Mouse (Mus musculus): ENCODE results near the gene Ttc30a2. TPM values are rescaled to one million over a fixed set of nuclear protein-coding genes. Genes with fewer than 3 reads are reported as not detected.
A peak's percentile ranks its signal among the peaks of the same experiment; 100 is the strongest.
"Not testable (repeated sequence)": the region's sequence is repeated elsewhere in the genome, so short reads cannot be mapped to it uniquely, and the experiment has no call there.

Ttc30a2 gene
- under 1 TPM in 1 of 2 experiments, not detected in 1; 0.41 TPM for total RNA-seq (2021)
- long read RNA-seq, experiment 1, result 0 reads
- long read RNA-seq, experiment 2, partial matches to known transcripts, result 0 of 1 reads
- long read RNA-seq, experiment 2, other reads (novel, unspliced or antisense), result 0 of 1 reads

GRCm38 (mm10) chr2:75977752-75978368 is at the start of gene Ttc30a2:
Ttc30a2 (minus strand) TSS chr2:75978170.
- not testable (repeated sequence) for DNase-seq (ENCODE audit: low spot score in 2 of 2)

GRCm38 (mm10) chr2:76016890-76017289 is 38.9 kb upstream of the Ttc30a2 start:
- DNase-seq (ENCODE audit: low spot score in 2 of 2), result peak in 1 of 2 experiments; percentile 11

- no peak for DNase-seq (ENCODE audit: low spot score in 2 of 2)
These were observed 38.2 kb upstream of the Ttc30a2 start for GRCm38 (mm10) chr2:76016136-76016535.

- DNase-seq (ENCODE audit: low spot score in 2 of 2), result no peak
These were observed 37.5 kb upstream of the Ttc30a2 start for GRCm38 (mm10) chr2:76015460-76015859.

- DNase-seq (ENCODE audit: low spot score in 2 of 2), result no peak
These were observed 36.7 kb upstream of the Ttc30a2 start for GRCm38 (mm10) chr2:76014659-76015058.

GRCm38 (mm10) chr2:76006194-76006593 is 28.2 kb upstream of the Ttc30a2 start:
- DNase-seq (ENCODE audit: low spot score in 2 of 2), result no peak

GRCm38 (mm10) chr2:76002899-76003298 is 24.9 kb upstream of the Ttc30a2 start:
- DNase-seq (ENCODE audit: low spot score in 2 of 2), result no peak

GRCm38 (mm10) chr2:76001392-76001791 is 23.4 kb upstream of the Ttc30a2 start:
- DNase-seq (ENCODE audit: low spot score in 2 of 2), result peak; percentile 50 to 53

- no peak for DNase-seq (ENCODE audit: low spot score in 2 of 2)
These were observed 21.7 kb upstream of the Ttc30a2 start for GRCm38 (mm10) chr2:75999636-76000035.

GRCm38 (mm10) chr2:75998692-75999091 is 20.7 kb upstream of the Ttc30a2 start:
- peak; percentile 56 to 81 for DNase-seq (ENCODE audit: low spot score in 2 of 2)

GRCm38 (mm10) chr2:75997726-75998125 is 19.8 kb upstream of the Ttc30a2 start:
- no peak for DNase-seq (ENCODE audit: low spot score in 2 of 2)

GRCm38 (mm10) chr2:75994841-75995240 is 16.9 kb upstream of the Ttc30a2 start:
- no peak for DNase-seq (ENCODE audit: low spot score in 2 of 2)

- DNase-seq (ENCODE audit: low spot score in 2 of 2), result no peak
These were observed 13.7 kb upstream of the Ttc30a2 start for GRCm38 (mm10) chr2:75991581-75992205.

GRCm38 (mm10) chr2:75990885-75991539 is 13.0 kb upstream of the Ttc30a2 start:
- peak; percentile 55 to 68 for DNase-seq (ENCODE audit: low spot score in 2 of 2)

- no peak for DNase-seq (ENCODE audit: low spot score in 2 of 2)
These were observed 11.7 kb upstream of the Ttc30a2 start for GRCm38 (mm10) chr2:75989694-75990093.

GRCm38 (mm10) chr2:75988779-75989363 is 10.9 kb upstream of the Ttc30a2 start:
- no peak for DNase-seq (ENCODE audit: low spot score in 2 of 2)

GRCm38 (mm10) chr2:75988378-75988777 is 10.4 kb upstream of the Ttc30a2 start:
- no peak for DNase-seq (ENCODE audit: low spot score in 2 of 2)

GRCm38 (mm10) chr2:75987739-75988138 is 9.8 kb upstream of the Ttc30a2 start:
- no peak for DNase-seq (ENCODE audit: low spot score in 2 of 2)

GRCm38 (mm10) chr2:75985124-75985523 is 7.2 kb upstream of the Ttc30a2 start:
- peak; percentile 63 to 88 for DNase-seq (ENCODE audit: low spot score in 2 of 2)

- DNase-seq (ENCODE audit: low spot score in 2 of 2), result no peak
These were observed 5.9 kb upstream of the Ttc30a2 start for GRCm38 (mm10) chr2:75983847-75984246.

- no peak for DNase-seq (ENCODE audit: low spot score in 2 of 2)
These were observed 5.1 kb upstream of the Ttc30a2 start for GRCm38 (mm10) chr2:75983091-75983490.

- no peak for DNase-seq (ENCODE audit: low spot score in 2 of 2)
These were observed 4.7 kb upstream of the Ttc30a2 start for GRCm38 (mm10) chr2:75982626-75983025.

Measured in layer of hippocampus, postnatal 14 days (tissue).